Mouse (Mus musculus): ENCODE data around the gene Pkd1. TPM values are rescaled to one million over a fixed set of nuclear protein-coding genes. Genes with fewer than 3 reads are reported as not detected.

The Pkd1 gene
- total RNA-seq, 2 experiments from 2014 or later = 32.0 to 36.1 TPM

DNA sequence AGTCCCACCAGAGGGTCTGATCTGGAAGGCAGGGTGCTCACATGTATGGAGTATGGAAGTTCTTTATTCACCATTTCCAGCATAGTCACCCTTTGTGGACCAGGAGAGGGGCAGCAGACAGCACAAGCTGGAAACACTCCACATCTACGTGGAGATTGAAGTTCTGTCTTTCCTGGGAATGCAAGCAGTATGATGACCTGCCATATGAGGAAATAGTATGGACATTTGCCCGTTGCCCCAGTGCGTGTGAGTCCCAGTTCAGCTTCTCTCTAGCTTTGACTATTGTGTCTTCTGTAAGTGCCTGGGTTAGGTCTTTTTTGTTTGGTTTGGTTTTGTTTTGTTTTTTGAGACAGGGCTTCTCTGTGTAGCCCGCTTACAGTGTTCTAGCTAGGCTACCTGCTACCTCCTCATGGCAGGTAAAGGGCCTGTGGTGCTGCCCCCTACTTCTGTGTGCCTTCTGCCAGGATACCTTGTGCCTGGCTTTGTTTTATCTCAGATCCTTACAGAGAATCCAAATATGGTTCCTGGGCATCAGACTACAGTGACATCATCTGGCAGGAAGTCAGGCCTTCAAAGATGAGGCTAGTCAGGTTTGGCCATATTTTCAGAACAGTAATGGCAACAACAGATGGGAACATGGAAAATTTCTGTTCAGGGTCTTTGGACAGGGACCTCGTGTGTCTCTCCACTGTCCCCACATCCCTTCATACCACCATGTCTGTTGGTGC lies 10.8 kb downstream of the Pkd1 start:
- intact Hi-C loops (cut with DNase I; ENCODE audit: low total_unique reads) = no loop called here
- no peak for DNase-seq

DNA sequence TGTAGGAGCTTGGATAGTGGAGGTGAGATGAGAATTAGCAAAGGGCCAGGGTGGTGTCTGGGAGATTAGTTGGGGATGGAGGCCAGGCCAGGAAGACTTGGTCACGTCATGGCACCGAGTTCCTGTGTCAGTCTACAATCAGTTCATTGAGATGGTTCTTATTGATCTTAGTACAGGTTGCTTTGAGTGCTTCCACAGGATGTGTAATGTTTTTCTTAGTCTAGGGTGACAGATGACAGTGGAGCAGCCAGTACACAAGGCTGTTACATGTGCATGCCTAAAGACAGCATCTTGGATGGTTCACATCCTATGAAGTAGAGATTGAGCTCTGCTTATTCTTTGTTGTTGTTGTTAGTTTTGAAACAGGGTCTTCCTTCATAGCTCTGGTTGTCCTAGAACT lies 12.0 kb downstream of the Pkd1 start:
- intact Hi-C loops (cut with DNase I; ENCODE audit: low total_unique reads) = no loop called here

DNA sequence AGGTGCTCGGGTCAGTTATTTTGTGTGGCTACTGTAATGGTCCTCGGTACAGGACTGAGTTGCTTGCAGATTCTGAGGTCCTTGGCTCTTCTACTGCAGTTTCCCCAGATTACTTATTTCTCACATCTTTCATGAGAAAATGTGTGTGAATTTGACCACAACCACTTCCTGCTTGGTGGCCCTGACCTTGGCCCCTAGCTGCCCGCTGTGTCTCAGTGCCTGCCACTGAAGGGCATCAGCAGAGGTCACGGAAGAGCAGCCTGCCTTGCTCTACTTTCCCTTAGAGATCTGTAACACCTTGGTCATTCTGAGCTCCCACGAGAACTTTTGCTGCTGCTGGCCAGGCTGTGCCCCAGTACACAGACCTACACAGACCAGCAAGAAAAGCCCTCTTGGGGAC lies 14.0 kb downstream of the Pkd1 start:
- DNase-seq = no peak
- intact Hi-C loops (cut with DNase I; ENCODE audit: low total_unique reads) = no loop called here

More for the DNA sequence above, 12.0 kb downstream of the Pkd1 start:
- DNase-seq = no peak

DNA sequence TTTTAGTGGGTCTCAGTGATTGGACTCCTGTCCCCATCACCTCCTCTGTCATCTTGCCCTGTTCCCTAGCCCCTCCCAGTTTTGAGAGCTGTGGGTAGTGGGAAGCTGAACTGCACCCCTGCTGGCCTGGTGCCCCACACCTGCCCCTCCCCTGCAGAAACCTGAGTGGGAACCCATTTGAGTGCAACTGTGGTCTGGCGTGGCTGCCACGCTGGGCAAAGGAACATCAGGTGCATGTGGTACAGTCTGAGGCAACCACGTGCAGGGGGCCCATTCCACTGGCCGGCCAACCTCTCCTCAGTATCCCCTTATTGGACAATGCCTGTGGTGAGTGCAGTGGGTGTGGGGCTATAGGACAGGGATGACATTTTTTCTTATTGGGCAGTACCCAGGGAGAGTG lies 14.8 kb downstream of the Pkd1 start:
- DNase-seq = no peak
- intact Hi-C loops (cut with DNase I; ENCODE audit: low total_unique reads) = no loop called here

DNA sequence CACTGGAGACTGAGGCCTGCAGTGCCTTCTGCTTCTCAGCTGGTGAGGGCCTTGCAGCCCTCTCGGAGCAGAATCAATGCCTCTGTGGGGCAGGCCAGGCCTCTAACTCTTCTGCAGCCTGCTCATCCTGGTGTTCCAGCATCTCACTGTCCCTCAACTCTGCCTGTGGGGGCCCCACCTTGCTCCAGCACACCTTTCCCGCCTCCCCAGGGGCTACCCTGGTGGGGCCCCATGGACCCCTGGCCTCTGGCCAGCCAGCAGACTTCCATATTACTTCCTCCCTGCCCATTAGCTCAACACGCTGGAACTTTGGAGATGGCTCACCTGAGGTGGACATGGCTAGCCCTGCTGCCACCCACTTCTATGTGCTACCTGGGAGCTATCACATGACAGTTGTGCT lies 15.5 kb downstream of the Pkd1 start:
- intact Hi-C loops (cut with DNase I; ENCODE audit: low total_unique reads) = no loop called here
- no peak for DNase-seq

DNA sequence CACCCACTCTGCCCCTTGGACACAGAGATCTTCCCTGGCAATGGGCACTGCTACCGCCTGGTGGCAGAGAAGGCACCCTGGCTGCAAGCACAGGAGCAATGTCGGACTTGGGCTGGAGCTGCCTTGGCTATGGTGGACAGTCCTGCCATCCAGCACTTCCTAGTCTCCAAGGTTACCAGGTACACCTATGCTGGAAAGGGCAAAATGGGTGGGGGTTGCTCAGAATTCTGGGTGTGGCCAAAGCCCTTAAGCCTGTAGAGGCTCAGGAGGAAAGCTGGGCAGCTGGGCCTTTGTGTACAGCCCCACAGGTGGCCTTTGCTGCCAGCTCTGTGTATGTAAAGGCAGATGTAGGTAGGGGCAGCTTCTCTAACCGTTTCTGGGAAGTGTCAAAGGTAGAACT lies 16.2 kb downstream of the Pkd1 start:
- DNase-seq = no peak
- intact Hi-C loops (cut with DNase I; ENCODE audit: low total_unique reads) = no loop called here

DNA sequence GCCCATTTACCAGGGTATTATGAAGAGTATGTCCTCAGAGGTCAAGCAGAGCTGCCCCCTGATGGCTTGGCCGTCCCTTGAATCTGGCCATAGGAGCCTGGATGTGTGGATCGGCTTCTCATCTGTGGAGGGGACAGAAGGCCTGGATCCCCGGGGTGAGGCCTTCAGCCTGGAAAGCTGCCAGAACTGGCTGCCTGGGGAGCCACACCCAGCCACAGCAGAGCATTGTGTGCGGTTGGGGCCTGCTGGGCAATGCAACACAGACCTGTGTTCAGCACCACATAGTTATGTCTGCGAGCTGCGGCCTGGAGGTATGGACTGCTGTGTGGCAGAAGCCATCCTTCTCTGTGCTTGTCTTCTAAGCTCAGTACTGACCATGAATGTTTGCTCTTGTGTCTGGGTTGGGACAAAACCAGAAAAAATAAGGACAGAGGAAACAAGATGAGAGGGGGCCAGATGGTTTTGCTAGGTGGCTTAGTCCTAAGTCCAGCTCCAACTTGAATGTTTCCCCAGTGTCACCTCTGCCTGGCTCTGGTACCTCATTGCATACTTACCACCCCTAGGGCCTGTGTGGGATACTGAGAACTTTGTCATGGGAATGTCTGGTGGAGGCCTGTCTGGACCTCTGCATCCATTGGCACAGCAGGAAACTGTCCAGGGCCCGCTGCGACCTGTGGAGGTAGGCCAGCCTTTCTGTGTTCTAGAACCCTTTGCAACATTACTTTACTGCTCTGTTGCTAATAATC lies 17.6 kb downstream of the Pkd1 start:
- intact Hi-C loops (cut with DNase I; ENCODE audit: low total_unique reads) = no loop called here
- peak; percentile 46 for DNase-seq

DNA sequence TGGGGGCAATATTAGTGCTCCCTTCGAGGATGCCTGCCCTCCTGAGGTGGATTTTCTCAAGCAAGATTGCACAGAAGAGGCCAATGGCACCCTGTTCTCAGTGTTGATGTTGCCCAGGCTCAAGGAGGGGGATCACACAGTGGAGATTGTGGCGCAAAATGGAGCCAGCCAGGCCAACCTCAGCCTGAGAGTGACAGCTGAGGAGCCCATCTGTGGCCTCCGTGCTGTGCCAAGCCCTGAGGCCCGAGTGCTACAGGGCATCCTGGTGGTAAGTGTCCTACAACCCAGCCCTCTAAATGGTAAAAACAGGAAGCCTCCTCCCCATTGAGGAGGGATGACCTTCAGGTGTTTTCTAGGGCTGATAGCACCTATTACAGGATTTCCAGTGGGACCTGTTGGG lies 20.2 kb downstream of the Pkd1 start:
- DNase-seq = no peak
- intact Hi-C loops (cut with DNase I; ENCODE audit: low total_unique reads) = no loop called here

DNA sequence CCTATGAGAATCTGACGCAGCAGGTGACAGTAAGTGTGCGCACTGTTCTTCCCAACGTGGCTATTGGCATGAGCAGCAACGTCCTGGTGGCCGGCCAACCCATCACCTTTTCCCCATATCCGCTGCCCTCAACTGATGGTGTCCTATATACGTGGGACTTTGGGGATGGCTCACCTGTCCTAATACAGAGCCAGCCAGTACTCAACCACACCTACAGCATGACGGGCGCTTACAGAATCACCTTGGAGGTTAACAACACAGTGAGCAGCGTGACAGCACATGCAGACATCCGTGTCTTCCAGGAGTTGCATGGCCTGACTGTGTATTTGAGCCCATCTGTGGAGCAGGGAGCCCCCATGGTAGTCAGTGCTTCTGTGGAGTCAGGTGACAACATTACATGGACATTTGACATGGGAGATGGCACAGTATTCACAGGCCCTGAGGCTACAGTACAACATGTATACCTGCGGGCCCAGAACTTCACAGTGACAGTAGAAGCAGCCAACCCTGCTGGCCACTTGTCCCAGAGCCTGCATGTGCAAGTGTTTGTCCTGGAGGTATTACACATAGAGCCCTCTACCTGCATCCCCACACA lies 23.1 kb downstream of the Pkd1 start:
- intact Hi-C loops (cut with DNase I; ENCODE audit: low total_unique reads) = no loop called here

DNA sequence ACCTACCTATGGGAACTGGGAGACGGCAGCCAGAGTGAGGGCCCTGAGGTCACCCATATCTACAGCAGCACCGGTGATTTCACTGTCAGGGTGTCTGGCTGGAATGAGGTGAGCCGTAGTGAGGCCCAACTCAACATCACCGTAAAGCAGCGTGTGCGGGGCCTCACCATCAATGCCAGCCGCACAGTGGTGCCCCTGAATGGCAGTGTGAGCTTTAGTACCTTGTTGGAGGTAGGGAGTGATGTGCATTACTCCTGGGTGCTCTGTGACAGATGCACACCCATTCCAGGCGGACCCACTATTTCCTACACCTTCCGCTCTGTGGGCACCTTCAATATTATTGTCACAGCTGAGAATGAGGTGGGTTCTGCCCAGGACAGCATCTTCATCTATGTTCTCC lies 24.2 kb downstream of the Pkd1 start:
- DNase-seq = no peak
- intact Hi-C loops (cut with DNase I; ENCODE audit: low total_unique reads) = no loop called here

More for the DNA sequence above, 23.1 kb downstream of the Pkd1 start:
- DNase-seq = no peak

DNA sequence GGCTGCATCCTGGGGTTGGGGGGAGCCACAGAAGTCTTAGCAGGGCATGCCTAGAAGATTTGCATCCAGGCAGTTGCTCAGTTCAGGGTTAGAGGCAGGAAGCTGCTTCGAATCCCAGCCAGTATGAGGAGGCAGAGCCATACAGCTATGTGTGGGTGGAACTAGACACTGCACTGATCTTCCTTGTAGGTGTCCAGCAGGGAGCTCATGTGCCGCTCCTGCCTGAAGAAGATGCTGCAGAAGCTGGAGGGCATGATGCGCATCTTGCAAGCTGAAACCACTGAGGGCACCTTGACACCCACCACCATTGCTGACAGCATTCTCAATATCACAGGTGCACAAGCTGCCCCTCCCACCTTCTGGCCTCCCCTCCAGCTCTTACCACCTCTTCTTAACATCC lies 29.9 kb downstream of the Pkd1 start:
- intact Hi-C loops (cut with DNase I; ENCODE audit: low total_unique reads) = no loop called here
- no peak for DNase-seq

DNA sequence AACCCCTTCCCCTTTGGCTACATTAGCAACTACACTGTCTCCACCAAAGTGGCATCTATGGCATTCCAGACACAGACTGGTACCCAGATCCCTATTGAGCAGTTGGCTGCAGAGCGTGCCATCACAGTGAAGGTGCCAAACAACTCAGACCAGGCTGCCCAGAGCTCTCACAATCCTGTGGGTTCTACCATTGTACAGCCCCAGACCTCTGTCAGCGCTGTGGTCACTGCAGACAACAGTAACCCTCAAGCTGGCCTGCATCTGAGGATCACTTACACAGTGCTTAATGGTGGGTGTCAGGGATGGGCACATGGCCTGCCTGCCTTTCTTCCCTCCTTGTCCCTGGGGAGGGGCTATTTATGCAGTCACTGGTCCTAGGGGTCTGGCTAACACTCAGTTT lies 30.7 kb downstream of the Pkd1 start:
- intact Hi-C loops (cut with DNase I; ENCODE audit: low total_unique reads) = no loop called here
- DNase-seq = no peak

DNA sequence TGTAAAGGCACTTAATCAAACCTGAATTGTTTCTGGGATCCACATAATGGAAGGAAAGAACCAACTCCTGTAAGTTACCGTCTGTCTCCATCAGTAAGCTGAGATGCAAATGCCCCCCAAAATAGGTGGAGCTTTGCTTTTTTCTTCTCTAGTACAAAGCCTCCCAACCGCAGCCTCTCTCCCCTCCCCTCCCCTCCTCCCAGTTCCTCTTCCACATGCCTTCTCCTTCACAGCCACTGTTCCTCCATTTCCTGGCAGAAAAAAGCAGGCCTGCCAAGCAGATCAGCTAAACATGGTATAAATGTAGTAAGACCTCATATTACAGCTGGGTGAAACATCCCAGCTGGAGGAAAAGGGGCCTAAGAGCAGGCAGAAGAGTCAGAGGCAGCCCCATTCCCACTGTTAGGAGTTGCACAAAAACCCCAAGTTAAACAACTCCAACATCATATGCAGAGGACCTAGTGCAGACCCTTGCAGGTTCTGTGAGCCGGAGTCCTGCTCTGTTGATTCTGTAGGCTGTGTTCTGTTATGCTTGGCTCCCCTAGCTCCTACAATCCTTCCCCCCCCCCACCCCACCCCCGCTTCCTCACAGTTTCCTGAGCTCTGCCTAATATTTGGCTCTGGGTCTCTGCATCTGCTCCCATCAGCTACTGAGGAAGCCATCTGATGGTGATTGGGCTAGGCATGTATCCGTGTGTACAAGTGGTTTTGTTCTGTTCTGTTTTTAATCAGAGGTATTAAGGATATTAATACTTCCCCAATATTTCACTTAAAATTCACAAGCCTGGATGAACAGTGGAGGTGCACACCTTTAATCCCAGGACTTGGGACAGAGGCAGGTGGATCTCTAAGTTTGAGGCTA lies 34.2 kb downstream of the Pkd1 start:
- DNase-seq = no peak
- intact Hi-C loops (cut with DNase I; ENCODE audit: low total_unique reads) = no loop called here

DNA sequence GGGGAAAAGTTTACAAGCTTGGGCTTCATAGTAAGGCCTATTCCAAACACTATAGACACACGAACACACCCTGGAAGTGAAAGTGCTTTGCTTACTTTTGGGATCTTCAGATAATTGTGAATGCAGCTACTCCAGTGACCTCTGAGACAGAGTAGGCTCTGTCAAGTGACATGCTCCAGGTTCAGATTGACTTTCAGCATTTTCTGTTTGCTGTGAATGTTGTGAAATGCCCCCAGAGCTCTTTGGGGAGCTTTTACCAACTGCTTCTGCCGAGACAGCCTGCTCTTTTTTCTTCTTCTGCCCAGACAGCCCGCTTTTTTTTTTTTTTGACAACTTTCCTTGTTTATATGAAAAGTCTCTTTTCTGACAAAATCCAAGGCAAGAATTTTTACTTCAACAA lies 34.9 kb downstream of the Pkd1 start:
- intact Hi-C loops (cut with DNase I; ENCODE audit: low total_unique reads) = no loop called here

DNA sequence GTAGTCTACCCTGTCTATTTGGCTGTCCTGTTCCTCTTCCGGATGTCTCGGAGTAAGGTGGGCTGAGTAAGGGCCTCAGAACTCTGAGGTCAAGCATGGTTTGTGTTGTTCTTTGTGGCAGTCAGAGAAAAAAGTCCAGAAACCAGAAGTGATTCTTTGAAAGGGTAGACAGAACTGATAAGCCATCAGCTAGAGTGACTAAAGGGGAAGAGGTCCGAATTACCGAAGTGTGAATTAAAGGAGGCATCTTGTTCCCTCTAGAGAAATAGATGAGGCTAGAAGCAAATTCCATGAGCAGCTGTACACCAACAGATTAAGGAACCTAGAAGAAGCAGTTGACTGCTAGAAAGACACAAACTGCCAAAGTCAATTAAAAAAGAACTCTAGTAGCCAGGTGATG lies 36.9 kb downstream of the Pkd1 start:
- DNase-seq = no peak
- intact Hi-C loops (cut with DNase I; ENCODE audit: low total_unique reads) = no loop called here

More for the DNA sequence above, 34.9 kb downstream of the Pkd1 start:
- no peak for DNase-seq

DNA sequence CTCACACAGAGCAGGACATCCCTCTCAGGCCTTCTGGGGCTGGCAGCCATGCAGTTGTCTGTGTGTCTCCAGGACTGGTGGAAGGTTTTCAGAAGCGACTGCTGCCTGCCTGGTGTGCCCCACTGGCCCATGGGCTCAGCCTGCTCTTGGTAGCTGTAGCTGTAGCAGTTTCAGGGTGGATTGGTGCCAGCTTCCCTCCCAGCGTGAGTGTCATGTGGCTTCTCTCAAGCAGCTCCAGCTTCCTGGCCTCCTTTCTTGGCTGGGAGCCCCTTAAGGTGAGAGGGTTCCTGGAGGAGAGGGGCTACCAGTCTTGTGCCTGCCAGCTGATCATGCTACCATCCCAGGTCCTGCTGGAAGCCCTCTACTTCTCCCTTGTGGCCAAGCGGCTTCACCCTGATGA lies 41.3 kb downstream of the Pkd1 start:
- no peak for DNase-seq
- intact Hi-C loops (cut with DNase I; ENCODE audit: low total_unique reads) = no loop called here

DNA sequence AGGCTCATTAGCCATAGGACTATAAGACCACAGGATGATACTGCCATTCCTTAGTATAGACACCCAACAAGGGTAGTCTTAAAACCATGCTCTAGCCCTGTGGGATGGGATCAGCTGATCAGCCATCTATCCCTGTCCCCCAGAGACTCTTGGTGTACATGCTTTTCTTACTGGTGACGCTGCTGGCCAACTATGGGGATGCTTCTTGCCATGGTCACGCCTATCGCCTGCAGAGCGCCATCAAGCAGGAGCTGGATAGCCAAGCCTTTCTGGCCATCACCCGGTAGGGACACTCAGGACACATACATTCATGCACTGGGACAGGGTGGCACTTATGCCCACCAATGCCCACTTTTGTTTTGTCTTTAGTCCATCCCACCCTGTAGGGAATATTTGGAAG lies 42.1 kb downstream of the Pkd1 start:
- intact Hi-C loops (cut with DNase I; ENCODE audit: low total_unique reads) = no loop called here

DNA sequence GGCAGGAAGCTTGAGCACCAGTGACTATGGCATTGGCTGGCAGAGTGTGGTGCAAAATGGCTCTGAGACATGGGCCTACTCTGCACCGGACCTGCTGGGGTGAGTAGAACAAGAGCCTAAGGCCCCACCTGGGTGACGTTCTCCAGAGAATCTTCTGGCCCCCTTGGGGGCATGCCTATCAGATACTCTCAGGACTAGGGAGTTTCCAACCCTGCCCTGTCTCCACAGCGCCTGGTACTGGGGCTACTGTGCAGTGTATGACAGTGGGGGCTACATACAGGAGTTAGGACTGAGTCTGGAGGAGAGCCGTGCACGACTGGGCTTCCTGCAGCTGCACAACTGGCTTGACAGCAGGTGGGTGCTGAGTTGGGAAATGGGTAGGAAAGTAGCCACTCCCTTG lies 43.6 kb downstream of the Pkd1 start:
- DNase-seq = no peak
- intact Hi-C loops (cut with DNase I; ENCODE audit: low total_unique reads) = no loop called here

More for the DNA sequence above, 42.1 kb downstream of the Pkd1 start:
- no peak for DNase-seq

DNA sequence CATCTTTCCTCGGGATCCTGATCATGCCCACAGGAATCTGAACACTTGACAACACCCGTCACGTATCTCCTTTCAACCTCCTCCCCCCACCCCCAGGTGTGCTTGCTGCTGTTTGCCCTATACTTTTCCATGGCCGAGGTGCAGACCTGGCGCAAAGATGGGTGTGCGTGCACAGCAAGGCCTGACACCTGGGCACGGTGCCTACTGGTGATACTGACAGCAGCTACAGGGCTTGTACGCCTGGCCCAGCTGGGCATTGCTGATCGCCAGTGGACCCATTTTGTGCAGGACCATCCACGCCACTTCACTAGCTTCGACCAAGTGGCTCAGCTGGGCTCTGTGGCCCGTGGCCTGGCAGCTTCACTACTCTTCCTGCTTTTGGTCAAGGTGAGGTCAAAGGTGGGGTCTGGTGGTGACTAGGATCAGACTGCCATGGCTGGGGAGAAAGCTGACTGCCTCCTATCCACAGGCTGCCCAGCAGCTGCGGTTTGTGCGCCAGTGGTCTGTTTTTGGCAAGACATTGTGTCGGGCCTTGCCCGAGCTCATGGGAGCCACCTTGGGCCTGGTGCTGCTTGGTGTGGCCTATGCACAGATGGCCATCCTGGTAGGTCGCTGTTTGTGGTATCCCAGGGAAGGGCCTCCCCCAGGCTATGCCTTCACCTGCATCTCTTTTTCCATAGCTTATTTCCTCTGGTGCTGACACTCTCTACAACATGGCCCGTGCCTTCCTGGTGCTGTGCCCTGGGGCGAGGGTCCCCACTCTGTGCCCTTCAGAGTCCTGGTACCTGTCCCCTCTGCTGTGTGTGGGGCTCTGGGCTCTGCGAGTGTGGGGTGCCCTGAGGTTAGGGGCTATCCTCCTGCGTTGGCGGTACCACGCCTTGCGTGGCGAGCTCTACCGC lies 44.6 kb downstream of the Pkd1 start:
- no peak for DNase-seq
- intact Hi-C loops (cut with DNase I; ENCODE audit: low total_unique reads) = no loop called here
